Comparison of ENCODE assay signal across 8 mouse cellular contexts in genomic region chr2:20967646-20968351, GRCm38 (mm10). TPM values are rescaled to one million over a fixed set of nuclear protein-coding genes. Genes with fewer than 3 reads are reported as not detected.
A peak's percentile ranks its signal among the peaks of the same experiment; 100 is the strongest.
DNase-seq lines count a peak whose midpoint lies in the region; ATAC-seq and TF ChIP-seq lines count a peak whose summit lies in the region.

No protein-coding gene starts in this region.

- TF ChIP-seq CTCF in cerebellum, adult 2 months (IDR thresholded peaks at IDR 0.05; ENCODE audit: borderline replicate concordance, insufficient read depth, low read depth, low read length): no peak

- peak in 1 of 2 experiments; percentile 67 for DNase-seq in cerebellum, adult 2 months
- no peak for DNase-seq in cerebellum, adult 11-12 months
- DNase-seq in adrenal gland, postnatal 10 days: peak; percentile 46
- DNase-seq in hindbrain, embryonic 14.5 days (ENCODE audit: low spot score): peak; percentile 45
- DNase-seq in liver, embryonic 11.5 days (ENCODE audit: low spot score): peak; percentile 72
- peak; percentile 22 to 27 for DNase-seq in thymus, postnatal 36 days

- no peaks in the 10 kb centered on the region for H3K9me3 ChIP-seq in forebrain, embryonic 12.5 days
- no peaks in the 10 kb centered on the region for H3K9me3 ChIP-seq in hindbrain, embryonic 14.5 days (ENCODE audit: control insufficient read depth, low read length)
- H3K9me3 ChIP-seq in liver, embryonic 11.5 days (ENCODE audit: control insufficient read depth, low read length): no peaks in the 10 kb centered on the region
- H3K9me3 ChIP-seq in neural tube, embryonic 13.5 days: no peaks in the 10 kb centered on the region

- under 1% methylated on average over 40 of the region's 57 CpGs for WGBS in cerebellum, adult 2 months
- under 1% methylated on average over 48 of the region's 57 CpGs for WGBS in forebrain, embryonic 12.5 days
- WGBS in hindbrain, embryonic 14.5 days: under 1% methylated on average over 51 of the region's 57 CpGs
- WGBS in liver, embryonic 11.5 days: under 1% methylated on average over 43 of the region's 57 CpGs
- under 1% methylated on average over 56 of the region's 57 CpGs for WGBS in neural tube, embryonic 13.5 days

- H3K4me3 ChIP-seq in cerebellum, adult 2 months (replicated peaks; ENCODE audit: insufficient read depth, low read depth, low read length): peak overlapping the region; percentile 63
- H3K4me3 ChIP-seq in forebrain, embryonic 12.5 days (replicated peaks): peak overlapping the region; percentile 98
- peak overlapping the region; percentile 97 for H3K4me3 ChIP-seq in hindbrain, embryonic 14.5 days (replicated peaks; ENCODE audit: low read length)
- H3K4me3 ChIP-seq in liver, embryonic 11.5 days (ENCODE audit: low read depth, low read length): peak overlapping the region; percentile 92
- peak overlapping the region; percentile 86 for H3K4me3 ChIP-seq in neural tube, embryonic 13.5 days

- H3K36me3 ChIP-seq in forebrain, embryonic 12.5 days (replicated peaks): no peaks in the 10 kb centered on the region
- no peaks in the 10 kb centered on the region; the same call in 1 of the 2 replicates for H3K36me3 ChIP-seq in hindbrain, embryonic 14.5 days (replicated peaks; ENCODE audit: control insufficient read depth, insufficient read depth)
- H3K36me3 ChIP-seq in liver, embryonic 11.5 days (ENCODE audit: control insufficient read depth, insufficient read depth, low read length): no peaks in the 10 kb centered on the region
- no peaks in the 10 kb centered on the region for H3K36me3 ChIP-seq in neural tube, embryonic 13.5 days

- TF ChIP-seq POLR2A in cerebellum, adult 2 months (IDR thresholded peaks at IDR 0.05; ENCODE audit: borderline replicate concordance, insufficient read depth, low read length): no peak

- H3K27me3 ChIP-seq in cerebellum, adult 2 months (ENCODE audit: control insufficient read depth, insufficient read depth, low read length): no peaks in the 10 kb centered on the region
- H3K27me3 ChIP-seq in forebrain, embryonic 12.5 days: no peaks in the 10 kb centered on the region
- H3K27me3 ChIP-seq in hindbrain, embryonic 14.5 days (ENCODE audit: control insufficient read depth, insufficient read depth, low read length): no peaks in the 10 kb centered on the region
- H3K27me3 ChIP-seq in liver, embryonic 11.5 days (replicated peaks; ENCODE audit: control insufficient read depth, insufficient read depth, low read length): no peaks in the 10 kb centered on the region
- no peaks in the 10 kb centered on the region for H3K27me3 ChIP-seq in neural tube, embryonic 13.5 days

- H3K9ac ChIP-seq in forebrain, embryonic 12.5 days: peak overlapping the region; percentile 99
- peak overlapping the region; percentile 99 for H3K9ac ChIP-seq in hindbrain, embryonic 14.5 days
- peak overlapping the region; percentile 99 for H3K9ac ChIP-seq in liver, embryonic 11.5 days (ENCODE audit: low read depth, low read length)
- H3K9ac ChIP-seq in neural tube, embryonic 13.5 days: peak overlapping the region; percentile 99

- ATAC-seq in forebrain, embryonic 12.5 days (ENCODE audit: low FRiP score): 0 out of 2 replicates have a peak, but pooled peaks have one; percentile 0
- no peak; the same call in 1 of the 2 replicates for ATAC-seq in hindbrain, embryonic 14.5 days (ENCODE audit: low FRiP score)
- no peak for ATAC-seq in liver, embryonic 11.5 days (replicated peaks; ENCODE audit: low FRiP score)
- ATAC-seq in neural tube, embryonic 13.5 days (ENCODE audit: low read depth): no peak; the same call in 1 of the 2 replicates

- peaks cover 10% of the 10 kb centered on the region; the same call in 1 of the 2 replicates for H3K4me1 ChIP-seq in cerebellum, adult 2 months (ENCODE audit: control insufficient read depth, insufficient read depth, low read length)
- peaks cover 34% of the 10 kb centered on the region for H3K4me1 ChIP-seq in forebrain, embryonic 12.5 days
- peaks cover 33% of the 10 kb centered on the region for H3K4me1 ChIP-seq in hindbrain, embryonic 14.5 days (replicated peaks; ENCODE audit: control insufficient read depth, insufficient read depth, low read length)
- peaks cover 32% of the 10 kb centered on the region for H3K4me1 ChIP-seq in liver, embryonic 11.5 days (replicated peaks; ENCODE audit: control insufficient read depth, insufficient read depth, low read length)
- peaks cover 51% of the 10 kb centered on the region for H3K4me1 ChIP-seq in neural tube, embryonic 13.5 days (replicated peaks)

- peak overlapping the region; percentile 70 for H3K4me2 ChIP-seq in forebrain, embryonic 12.5 days
- peak overlapping the region; percentile 89 for H3K4me2 ChIP-seq in hindbrain, embryonic 14.5 days (replicated peaks)
- H3K4me2 ChIP-seq in liver, embryonic 11.5 days: peak overlapping the region; percentile 98
- H3K4me2 ChIP-seq in neural tube, embryonic 13.5 days: peak overlapping the region; percentile 91

- H3K27ac ChIP-seq in cerebellum, adult 2 months (ENCODE audit: insufficient read depth, low read length): peak overlapping the region; percentile 96
- H3K27ac ChIP-seq in forebrain, embryonic 12.5 days: peak overlapping the region; percentile 98
- H3K27ac ChIP-seq in hindbrain, embryonic 14.5 days: peak overlapping the region; percentile 100
- H3K27ac ChIP-seq in liver, embryonic 11.5 days (ENCODE audit: low read depth, low read length): peak overlapping the region; percentile 99
- H3K27ac ChIP-seq in neural tube, embryonic 13.5 days (replicated peaks): peak overlapping the region; percentile 100

RNA-seq across cellular contexts. Expression of gene Arhgap21, which starts 0.9 kb away (rescaled TPM):
- polyA plus RNA-seq in cerebellum, adult 2 months (2012; rRNA removed): 213 and 231 TPM in 2 replicates
- total RNA-seq in adrenal gland, postnatal 10 days (2021): 10 to 100 TPM; 57.5 to 78.3 TPM
- polyA plus RNA-seq in forebrain, embryonic 12.5 days (2016; fragmentation: Nextera tagmentation; extraction: Ambion mirVana): 55.8 and 59.7 TPM in 2 replicates
- polyA plus RNA-seq in hindbrain, embryonic 14.5 days (2014; fragmentation: Nextera tagmentation; extraction: Ambion mirVana): 49.3 and 49.4 TPM in 2 replicates
- polyA plus RNA-seq in liver, embryonic 11.5 days (2014; fragmentation: Nextera tagmentation; extraction: Ambion mirVana): 14.2 and 15.3 TPM in 2 replicates
- 33.9 and 34.9 TPM in 2 replicates for polyA plus RNA-seq in neural tube, embryonic 13.5 days (2015; fragmentation: Nextera tagmentation; extraction: Ambion mirVana)
